Mouse (Mus musculus) CD4-positive helper T cell, adult 2 months (primary cell): Measurements from ENCODE around the gene AC161166.1.
"Not testable (repeated sequence)": the region's sequence is repeated elsewhere in the genome, so short reads cannot be mapped to it uniquely, and the experiment has no call there.

Experiments
- DNase-seq: peaks from one replicate; pipeline ENCODE4 v3.0.0-alpha.2; 2012; ENCODE audit warnings: low read depth, missing footprints, low spot score

The AC161166.1 gene

DNA sequence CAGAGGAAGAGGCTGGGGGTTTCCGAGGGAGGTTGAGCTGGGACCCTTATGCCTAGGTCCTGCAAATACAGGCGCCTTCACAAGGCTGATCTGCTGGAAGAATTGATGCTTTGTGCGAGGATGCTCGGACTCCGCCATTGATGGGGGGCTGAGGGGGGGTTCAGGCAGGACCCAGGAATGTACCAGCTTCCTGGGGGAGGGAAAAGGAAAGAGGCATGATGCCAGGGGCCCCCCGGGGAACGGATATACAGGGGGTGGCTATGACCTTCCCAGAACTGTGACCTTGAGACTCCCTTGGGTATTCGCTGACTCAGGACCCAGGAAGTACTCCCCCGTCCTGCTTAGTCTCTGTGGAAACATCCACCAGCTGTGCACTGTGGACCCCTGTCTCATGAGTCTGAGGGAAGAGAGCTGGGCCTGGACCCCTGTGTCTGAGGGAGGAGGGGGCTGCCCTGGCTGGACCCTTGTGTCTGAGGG, 25.6 kb downstream of the AC161166.1 start:
- no peak for DNase-seq

- DNase-seq, result no peak
Measured at GRCm38 (mm10) chr7:24485481-24485880, 26.8 kb downstream of the AC161166.1 start.

- not testable (repeated sequence) for DNase-seq
Measured at GRCm38 (mm10) chr7:24483291-24483690, 29.0 kb downstream of the AC161166.1 start.

DNA sequence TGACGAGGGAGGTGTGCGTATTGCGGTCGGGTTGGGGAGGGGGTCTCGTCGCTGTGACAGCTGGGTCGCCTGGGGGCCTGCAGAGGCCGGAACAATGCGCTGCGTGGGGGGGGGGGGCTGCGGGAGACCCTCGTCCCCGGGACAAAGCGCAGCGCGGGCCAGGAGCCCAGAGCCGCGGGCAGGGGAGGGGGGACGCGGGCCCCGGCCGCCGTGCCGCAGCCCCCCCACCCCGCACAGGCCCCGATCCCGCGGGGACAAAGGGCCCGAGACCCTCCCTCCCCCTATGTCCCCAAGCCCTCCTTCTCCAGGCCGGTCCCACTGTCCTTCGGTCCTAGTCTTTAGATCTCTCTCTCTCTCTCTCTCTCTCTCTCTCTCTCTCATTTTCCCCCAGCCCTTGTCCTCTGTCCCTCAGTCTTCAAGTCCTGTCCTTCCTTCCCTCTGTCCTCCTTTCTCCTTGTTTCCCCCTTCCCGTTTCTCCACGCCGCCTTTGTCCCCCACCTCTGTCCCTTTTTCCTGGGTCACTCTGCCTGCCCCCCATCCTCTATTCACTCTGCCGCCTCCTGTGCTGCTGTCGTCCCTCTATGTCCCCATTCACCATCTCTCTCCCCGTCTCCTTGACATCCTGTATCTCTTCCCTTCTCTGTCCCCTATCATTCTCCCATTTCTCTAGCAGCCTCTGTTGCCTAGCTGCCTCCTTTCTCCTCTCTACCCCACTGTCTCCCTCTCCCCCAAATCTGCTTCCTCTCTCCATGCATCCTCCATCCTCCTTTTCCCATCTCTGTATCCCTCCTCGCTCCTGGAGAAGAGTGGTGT, 29.8 kb downstream of the AC161166.1 start:
- no peak for DNase-seq

DNA sequence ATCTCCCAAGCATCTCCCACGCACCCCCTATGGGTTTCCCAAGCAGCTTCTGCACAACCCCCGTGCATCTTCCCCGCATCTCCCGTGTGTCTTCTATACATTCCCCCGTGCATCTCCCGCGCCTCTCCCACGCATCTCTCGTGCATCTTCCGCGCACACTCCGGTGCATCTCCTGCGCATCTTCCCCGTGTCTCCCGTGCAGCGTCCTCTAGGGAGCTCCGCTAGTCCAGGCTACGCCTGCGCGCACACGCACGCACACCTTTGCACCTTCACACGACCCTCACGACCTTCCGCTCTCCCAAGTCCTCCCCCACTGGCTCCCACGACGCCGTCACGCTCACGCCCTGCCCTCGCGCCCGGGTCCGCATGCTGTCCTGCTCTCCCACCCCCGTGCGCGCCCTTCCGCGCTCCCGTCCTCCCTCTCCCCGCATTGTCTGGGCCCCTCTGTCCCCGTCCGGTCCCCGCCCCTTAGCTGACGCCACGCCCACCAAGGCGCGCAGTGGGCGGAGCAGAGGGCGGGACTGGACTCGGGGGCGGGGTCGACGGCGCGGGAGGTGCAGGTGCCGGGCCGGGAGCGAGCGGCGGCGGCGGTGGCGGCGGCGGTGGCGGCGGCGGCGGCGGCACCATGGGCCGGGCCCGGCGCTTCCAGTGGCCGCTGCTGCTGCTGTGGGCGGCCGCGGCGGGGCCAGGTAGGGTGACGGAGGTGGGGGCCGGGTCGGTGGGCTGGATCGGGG, 30.6 kb downstream of the AC161166.1 start, which contains the start of gene Cadm4:
Gene Cadm4, plus strand, starts transcription at position 550 of the 734 bp plus-strand sequence.
- DNase-seq, result peak; percentile 85

GRCm38 (mm10) chr7:24480986-24481473, 31.2 kb downstream of the AC161166.1 start:
- no peak for DNase-seq

- DNase-seq, result no peak
Measured at GRCm38 (mm10) chr7:24480121-24480941, 31.9 kb downstream of the AC161166.1 start.

- DNase-seq, result no peak
Measured at GRCm38 (mm10) chr7:24479685-24480084, 32.6 kb downstream of the AC161166.1 start.

DNA sequence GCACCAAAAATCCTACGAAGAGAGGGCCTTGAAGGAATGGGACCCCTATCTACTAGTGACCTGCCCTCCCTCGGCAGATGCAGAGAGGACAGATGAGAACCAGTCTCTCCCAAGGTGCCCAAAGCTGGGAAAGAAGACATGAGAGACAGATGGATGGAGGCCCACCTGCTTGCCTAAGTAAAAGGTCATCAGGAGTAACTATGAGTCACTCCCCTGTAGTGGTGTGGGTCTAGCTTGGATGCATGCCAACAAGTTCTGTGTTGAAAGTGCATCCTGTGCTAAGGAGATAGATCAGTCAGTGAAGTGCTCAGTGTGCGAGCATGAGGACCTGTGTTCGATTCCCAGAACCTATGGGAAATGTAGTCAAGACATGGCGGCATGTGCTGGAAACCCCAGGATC, 33.3 kb downstream of the AC161166.1 start:
- no peak for DNase-seq

DNA sequence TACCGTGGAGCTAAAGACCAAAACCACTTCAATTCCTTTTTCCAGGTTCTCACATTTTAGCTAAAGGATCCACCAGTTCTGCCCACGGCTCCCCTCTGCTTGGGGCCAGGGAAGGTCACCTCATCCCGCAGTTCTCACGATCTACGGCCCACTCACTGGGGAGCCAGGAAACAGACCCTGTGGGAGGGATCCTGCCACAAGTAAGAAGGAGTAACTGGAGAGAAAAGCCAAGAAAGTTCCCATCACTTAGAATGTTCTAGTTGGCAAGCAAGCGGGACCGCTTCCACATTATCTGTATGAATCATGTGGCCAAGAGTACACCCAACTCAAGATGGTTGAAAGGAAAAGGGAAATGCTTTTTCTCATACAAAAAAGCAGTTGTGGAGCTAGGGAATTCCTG, 35.4 kb downstream of the AC161166.1 start:
- no peak for DNase-seq

GRCm38 (mm10) chr7:24476338-24476737, 35.9 kb downstream of the AC161166.1 start:
- no peak for DNase-seq

- DNase-seq, result no peak
Measured at GRCm38 (mm10) chr7:24474811-24475506, 37.3 kb downstream of the AC161166.1 start.

- peak; percentile 70 for DNase-seq
Measured at GRCm38 (mm10) chr7:24473913-24474529, 38.2 kb downstream of the AC161166.1 start.

DNA sequence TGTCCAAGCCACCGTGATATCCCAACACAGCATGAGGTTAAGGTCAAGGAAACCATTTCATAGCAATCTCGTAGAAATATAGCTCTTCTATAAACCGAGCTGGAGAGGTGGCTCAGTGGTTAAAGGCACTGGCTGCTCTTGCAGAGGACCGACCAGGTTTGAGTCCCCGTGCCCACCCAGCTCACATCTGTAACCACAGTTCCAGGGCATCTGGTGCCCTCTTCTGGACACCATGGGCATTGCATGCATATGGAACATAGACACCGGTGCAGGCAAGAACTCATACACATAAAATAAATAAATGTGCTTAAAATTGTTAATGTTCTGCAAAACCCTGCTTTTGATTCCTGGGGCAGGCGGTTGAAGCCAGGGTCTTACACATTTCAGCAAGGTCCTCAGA, 39.3 kb downstream of the AC161166.1 start:
- DNase-seq, result peak; percentile 52

- no peak for DNase-seq
Measured at GRCm38 (mm10) chr7:24472442-24472841, 39.8 kb downstream of the AC161166.1 start.

DNA sequence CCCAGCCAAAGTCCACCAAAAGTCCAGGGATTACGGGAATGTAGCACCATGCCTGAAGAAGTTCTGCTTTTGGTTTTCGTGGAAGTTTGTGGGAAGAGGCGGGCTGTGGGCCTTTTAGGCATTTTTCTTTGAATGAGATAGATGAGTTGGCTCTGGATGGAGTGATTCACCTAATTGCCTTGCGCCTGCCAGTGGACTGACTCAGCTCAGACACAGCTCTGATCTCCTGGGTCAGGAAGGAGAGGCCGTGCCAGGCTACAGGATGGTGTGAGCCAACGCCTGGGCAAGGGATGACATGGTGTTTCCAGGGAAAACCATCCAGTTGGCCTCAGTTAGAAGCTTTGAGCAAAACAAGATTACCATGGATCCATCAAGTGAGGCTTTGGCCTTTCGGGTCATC, 41.9 kb downstream of the AC161166.1 start:
- DNase-seq, result no peak

GRCm38 (mm10) chr7:24469126-24469525, 43.1 kb downstream of the AC161166.1 start:
- DNase-seq, result peak; percentile 46

DNA sequence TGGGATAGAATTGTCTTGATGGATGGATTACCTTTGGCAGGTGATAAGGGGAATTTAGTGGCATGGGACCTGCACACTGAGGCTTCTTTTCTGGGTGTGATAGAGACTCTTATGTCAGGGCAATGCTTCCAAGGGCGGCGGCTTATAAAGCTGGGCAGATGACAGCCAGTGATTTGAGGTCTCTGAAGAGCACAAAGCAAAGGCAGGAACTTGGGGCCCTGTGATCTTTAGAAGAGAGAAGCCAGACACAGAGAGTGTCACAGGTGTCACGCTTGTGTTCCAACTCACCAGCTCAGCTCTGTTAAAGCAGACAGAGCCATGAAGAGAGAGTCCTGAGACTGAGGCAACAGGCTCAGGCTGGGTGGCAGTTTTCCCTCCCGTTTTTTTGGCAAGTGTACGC, 44.4 kb downstream of the AC161166.1 start:
- DNase-seq, result peak; percentile 76

GRCm38 (mm10) chr7:24466835-24467234, 45.4 kb downstream of the AC161166.1 start:
- no peak for DNase-seq
